Mouse (Mus musculus): Measurements from ENCODE around the gene Rxylt1.

The Rxylt1 gene

GRCm38 (mm10) chr10:122096980-122097844 lies at the start of gene Rxylt1:
TSS of gene Rxylt1 (minus strand) at chr10:122097371.
- in situ Hi-C loops (cut with MseI, MboI): no loop called here

DNA sequence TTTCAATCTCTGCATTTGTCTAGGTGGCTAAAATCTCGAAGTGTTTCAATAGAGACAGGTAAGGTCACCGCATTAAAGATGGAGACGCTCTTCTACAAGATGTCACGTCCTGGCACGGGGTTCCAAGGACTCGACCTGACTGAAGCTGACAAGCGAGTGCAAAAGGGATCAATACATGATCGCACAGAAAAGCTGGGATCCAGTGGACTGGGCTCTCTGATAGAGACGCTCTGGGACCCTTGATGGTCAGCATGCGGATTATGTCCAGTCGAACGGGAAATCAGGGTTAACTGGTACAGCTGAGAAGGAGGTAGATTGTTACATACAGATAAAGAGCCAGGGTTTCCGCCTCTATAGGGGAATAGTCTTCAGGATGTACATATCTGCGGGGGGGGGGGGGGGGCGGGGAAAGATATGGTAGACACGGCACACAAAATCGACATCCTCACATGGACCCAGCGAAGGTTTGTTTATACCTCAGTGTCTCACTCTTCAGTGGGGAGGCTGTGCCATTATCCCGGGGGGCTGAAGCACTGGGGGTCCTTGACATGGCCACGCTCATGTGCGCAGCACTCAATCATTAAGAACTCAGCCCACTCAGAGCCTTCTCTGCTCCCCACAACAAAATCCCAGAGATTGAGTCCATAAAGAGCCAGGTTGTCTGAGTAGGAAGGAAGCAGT lies 24.3 kb upstream of the Rxylt1 start:
- in situ Hi-C loops (cut with MseI, MboI): loop anchor here in 1 of 2 experiments (25.0 kb wide), 1 partner anchor 316 kb away; the partner anchor contains the start of gene Avpr1a

DNA sequence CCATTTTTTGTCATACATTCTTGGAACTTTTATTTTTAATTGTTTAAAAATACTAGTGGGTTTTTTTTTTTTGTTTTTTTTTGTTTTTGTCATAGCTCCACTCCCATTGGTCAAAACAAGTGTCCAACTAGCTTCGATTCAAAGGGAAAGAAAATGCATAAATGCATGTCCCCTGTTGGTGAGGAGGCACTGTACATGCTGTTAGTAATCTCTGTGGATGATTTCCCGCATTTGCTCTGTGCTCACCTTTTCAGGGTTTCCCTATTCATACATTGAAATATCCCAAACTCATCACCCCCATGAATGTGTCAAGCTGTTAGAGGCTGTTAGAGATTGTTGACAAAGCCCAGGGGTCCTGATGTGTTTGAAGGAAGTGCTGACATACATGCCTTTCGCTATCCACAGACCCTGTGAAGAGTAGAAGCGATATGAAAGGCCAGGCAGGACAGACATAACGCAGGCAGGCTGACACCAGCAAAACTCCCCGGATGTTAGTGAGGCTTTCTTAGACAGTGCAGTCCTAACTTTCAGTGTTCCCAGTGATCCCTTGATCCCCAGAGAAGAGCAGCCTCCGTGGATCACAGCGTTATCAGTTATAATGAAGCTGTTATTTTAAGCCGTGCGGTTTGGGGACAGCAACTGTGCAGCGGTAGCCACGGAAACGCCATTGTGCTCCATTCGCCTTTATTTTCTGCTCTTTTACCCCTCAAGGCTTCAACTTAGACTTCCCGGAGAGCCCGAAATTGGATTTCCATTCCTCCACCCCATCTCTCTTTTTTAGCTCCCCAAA lies 23.5 kb upstream of the Rxylt1 start:
- in situ Hi-C loops (cut with MseI, MboI): loop anchor here in 1 of 2 experiments (25.0 kb wide), 1 partner anchor 317 kb away; the partner anchor contains the start of gene Avpr1a

DNA sequence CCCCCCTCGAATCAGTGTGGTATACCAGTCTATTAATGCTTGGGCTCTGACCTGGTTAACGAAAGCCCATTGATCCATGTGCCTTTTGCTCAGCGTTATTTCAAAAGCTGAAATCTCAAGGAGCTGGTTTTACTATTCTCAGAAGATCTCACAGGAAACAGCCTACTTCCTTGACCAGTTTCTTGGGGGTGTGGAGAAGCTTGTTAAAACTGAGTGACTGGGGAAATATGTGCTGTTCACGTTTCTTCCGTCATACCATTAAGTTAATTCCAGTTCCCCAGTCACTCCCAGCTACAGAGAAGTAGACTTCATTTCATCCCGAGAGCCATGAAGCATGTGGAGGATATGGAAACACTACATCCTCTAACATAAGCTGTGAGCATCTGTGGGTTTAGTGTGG lies 22.3 kb upstream of the Rxylt1 start:
- in situ Hi-C loops (cut with MseI, MboI): loop anchor here in 1 of 2 experiments (25.0 kb wide), 1 partner anchor 318 kb away; the partner anchor contains the start of gene Avpr1a

DNA sequence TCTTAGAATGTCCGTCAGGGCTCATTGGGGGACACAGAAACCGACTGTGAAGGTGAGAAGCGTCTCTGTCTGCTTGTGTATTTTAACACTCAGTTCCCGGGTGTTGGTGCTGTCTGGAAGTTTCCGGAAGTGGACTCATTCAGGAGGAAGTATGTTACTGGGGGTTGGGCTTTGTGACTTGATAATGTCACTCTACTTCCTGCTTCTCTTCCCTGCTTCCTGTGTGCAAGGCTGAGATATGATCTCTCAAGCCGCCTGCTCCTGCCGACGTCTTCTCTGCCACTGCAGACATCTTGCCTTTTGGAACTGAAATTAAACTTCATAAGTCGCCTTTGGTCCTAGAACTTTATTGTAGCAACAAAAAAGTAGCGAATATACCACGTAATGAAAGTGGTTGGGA lies 19.5 kb upstream of the Rxylt1 start:
- in situ Hi-C loops (cut with MseI, MboI): loop anchor here in 1 of 2 experiments (25.0 kb wide), 1 partner anchor 321 kb away; the partner anchor contains the start of gene Avpr1a

DNA sequence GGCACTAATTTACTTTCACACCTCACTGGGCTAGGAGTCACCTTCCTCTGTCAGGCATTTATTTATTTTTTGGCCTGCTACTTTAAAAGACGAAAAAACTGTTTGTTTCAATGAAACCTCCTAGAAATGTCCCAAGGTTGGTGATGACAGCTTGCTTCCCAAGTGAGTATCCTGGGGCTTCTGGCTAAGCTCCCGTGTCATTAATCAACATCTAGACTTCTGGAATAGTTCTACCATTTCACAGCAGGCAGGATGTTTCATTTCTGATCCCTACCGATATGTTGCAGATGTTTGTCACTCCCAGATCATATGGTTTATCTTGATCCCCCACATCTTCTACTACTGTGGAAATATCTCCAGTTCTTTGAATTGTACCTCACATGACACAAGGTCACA lies 9.5 kb upstream of the Rxylt1 start:
- in situ Hi-C loops (cut with MseI, MboI): loop anchor here (10.0 to 25.0 kb wide), 2 partner anchors 331 to 418 kb away; partner anchors contain the start of gene Avpr1a (in 1 of the 2)

- in situ Hi-C loops (cut with MseI, MboI): loop anchor here (10.0 to 25.0 kb wide), 2 partner anchors 331 to 419 kb away; partner anchors contain the start of gene Avpr1a (in 1 of the 2)
These were observed 8.9 kb upstream of the Rxylt1 start for GRCm38 (mm10) chr10:122105889-122106632.

GRCm38 (mm10) chr10:122105407-122105806 lies 8.2 kb upstream of the Rxylt1 start:
- in situ Hi-C loops (cut with MseI, MboI): loop anchor here (10.0 to 25.0 kb wide), 2 partner anchors 332 to 419 kb away; partner anchors contain the start of gene Avpr1a (in 1 of the 2)

GRCm38 (mm10) chr10:122102675-122103074 lies 5.5 kb upstream of the Rxylt1 start:
- in situ Hi-C loops (cut with MseI, MboI): loop anchor here (10.0 to 25.0 kb wide), 2 partner anchors 335 to 422 kb away; partner anchors contain the start of gene Avpr1a (in 1 of the 2)

- in situ Hi-C loops (cut with MseI, MboI): no loop called here
These were observed 650 bp downstream of the Rxylt1 start for GRCm38 (mm10) chr10:122096462-122096979.

DNA sequence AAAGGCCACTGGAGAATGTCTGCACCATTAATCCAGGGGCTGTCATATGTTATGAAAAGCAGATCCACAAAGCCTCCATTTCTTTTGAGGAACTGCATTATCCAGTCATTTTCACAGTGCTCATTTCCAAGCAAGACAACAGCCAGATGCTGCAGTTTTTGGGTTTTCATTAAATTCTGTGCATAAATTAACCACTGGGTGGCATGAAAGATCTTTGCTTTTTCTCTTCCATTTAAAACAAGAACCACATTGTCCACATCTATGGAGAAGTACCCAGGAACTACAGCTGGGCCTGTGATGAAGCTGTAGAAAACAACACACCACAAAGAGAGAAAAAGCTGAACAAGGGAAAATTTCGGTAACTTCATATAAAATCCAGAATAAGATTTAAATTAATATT lies 6.7 kb downstream of the Rxylt1 start:
- in situ Hi-C loops (cut with MseI, MboI): no loop called here

GRCm38 (mm10) chr10:122081352-122081751 lies 15.8 kb downstream of the Rxylt1 start:
- in situ Hi-C loops (cut with MseI, MboI): no loop called here

- in situ Hi-C loops (cut with MseI, MboI): no loop called here
These were observed 28.0 kb downstream of the Rxylt1 start for GRCm38 (mm10) chr10:122069153-122069552.

DNA sequence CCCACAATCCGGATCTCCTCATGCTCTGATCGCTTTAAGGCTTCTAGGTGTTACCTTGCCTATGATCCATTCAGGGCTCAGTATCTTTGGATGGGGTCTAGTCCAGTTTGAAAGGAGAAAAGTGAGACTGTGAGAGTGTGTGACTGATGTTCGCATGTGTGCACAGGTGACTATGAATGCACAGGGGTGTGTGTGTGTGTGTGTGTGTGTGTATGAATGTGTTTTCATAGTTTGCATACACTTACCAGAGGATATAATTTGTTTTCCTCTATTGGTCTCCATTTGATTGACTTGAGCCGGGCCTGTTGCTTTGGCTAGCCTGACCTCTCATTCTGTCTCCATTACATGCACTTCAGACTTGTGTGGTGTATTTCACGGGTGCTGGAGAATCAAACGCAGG lies 41.3 kb downstream of the Rxylt1 start:
- in situ Hi-C loops (cut with MseI, MboI): loop anchor here in 1 of 2 experiments (10.0 kb wide), 2 partner anchors 221 to 281 kb away; no protein-coding TSS in a partner anchor

GRCm38 (mm10) chr10:122054535-122054934 lies 42.6 kb downstream of the Rxylt1 start:
- in situ Hi-C loops (cut with MseI, MboI): loop anchor here (5.0 to 10.0 kb wide), 3 partner anchors 220 to 282 kb away; no protein-coding TSS in a partner anchor

- in situ Hi-C loops (cut with MseI, MboI): loop anchor here (5.0 to 10.0 kb wide), 3 partner anchors 217 to 280 kb away; no protein-coding TSS in a partner anchor
These were observed 45.3 kb downstream of the Rxylt1 start for GRCm38 (mm10) chr10:122051831-122052230.

- in situ Hi-C loops (cut with MseI, MboI): loop anchor here (10.0 kb wide), 1 partner anchor 353 kb away; no protein-coding TSS in a partner anchor
These were observed 49.3 kb downstream of the Rxylt1 start for GRCm38 (mm10) chr10:122047727-122048365.

- in situ Hi-C loops (cut with MseI, MboI): loop anchor here (10.0 kb wide), 1 partner anchor 352 kb away; no protein-coding TSS in a partner anchor
These were observed 50.1 kb downstream of the Rxylt1 start, which contains the start of gene Srgap1 for GRCm38 (mm10) chr10:122046904-122047726. TSS of gene Srgap1 (minus strand) at chr10:122047315.
